Mouse (Mus musculus): Measurements from ENCODE around the gene Esr1.

The Esr1 gene

DNA sequence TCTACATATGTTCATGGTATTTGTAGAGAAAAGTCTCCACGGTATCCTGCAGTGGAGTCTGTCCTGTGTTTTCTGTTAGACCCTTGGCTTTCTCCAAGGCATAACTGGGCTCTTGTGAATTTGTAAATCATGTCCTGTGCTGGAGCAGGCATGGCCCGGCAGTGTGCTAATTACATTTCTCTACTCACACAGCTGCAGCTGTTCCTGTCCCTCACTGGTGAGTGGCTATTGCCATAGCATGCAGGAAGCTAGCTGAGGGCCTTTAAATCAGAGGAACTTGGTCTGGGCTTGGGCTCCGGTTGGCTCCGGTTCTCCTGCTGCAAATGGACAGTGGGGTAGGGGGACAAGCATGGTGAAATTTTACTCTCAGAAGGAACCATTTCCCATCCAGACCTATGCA, 226.7 kb downstream of the Esr1 start:
- DNase-seq (ENCODE audit: low spot score in 2 of 2): no peak

DNA sequence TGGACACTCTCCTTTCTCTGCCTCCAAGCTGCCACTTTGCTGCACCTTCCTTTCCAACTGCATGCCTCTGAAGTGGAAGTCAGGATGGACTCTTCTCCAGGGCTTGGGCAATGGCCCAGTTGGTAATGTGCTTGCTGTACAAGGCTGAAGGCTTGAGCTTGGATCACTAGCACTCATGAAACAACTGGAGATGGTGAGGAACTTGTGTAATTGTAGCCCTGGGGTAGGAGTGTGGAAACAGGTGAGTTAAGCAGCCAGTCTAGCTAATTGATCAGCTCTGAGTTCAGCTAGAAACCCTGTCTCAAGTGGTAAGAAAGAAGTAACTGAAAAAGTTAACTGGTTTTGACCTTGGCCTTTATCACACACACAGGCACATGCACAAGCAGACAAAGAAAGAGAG, 229.6 kb downstream of the Esr1 start:
- no peak for DNase-seq (ENCODE audit: low spot score in 2 of 2)

DNA sequence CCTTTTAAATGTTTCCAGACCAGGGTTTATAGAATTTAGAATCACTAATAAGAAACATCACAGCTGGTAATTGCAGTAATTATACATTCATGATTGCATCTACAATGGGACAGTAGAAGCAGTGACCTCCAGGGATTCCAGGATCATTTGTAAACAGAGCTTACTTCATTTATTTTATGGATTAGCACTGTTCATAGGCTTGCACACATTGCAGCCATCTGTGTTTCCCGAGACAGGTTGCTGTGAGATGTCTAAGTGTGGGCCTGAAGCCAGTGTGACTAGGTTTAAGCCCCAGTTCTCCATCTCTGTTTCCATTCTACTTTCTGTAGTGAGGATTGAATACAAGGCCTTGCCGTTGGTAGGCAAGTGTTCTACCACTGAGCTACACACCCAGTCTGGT, 236.1 kb downstream of the Esr1 start:
- DNase-seq (ENCODE audit: low spot score in 2 of 2): no peak

DNA sequence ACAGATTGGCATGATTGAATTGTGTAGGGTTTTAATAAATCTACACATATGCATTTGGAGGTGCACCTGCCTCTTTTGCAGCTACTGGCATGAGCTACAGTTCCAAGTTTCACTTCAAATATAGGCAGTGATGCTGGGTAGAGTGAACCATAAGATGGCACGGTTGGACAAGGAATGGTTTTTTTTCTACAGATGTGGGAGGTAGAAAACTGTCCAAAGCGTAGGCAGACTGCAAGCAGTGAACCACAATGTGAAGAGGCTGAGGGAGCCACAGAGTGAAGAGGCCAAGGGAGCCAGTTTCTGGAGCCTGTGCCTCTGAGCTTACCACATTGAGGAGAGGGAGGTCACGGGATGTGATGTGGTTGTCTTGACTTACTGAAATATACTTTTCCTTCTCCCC, 238.5 kb downstream of the Esr1 start:
- DNase-seq (ENCODE audit: low spot score in 2 of 2): peak in 1 of 2 experiments; percentile 24

DNA sequence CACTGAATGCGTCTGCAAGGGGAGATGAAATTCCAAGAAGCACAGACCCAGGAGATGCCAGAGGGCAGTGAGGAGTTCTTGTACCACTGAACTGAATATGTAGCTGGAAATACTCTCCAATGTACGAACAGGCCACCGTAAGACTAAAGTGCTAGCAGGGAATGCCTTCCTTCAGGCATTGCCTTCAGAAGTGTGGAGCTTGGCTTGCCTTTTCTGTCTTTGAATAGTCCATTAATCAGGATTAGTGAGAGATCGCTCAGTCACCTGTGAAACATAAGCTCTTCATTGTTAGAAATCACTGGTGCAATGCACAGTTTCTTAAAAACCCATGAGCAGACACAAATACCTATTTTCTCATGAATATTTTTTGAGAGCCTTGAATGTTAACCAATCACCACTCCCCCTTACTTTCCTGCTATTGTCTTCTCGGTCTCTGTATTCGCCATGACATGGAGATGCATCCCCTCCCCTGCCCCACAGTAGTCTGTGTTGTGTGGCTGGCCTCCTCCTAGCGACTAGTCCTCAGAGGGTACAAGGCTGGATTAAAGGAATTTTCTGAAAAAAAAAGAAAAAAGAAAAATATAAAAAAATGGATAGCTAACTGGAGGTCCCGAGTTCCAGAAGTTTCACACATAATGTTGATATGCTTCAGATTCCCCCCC, 263.8 kb downstream of the Esr1 start:
- DNase-seq (ENCODE audit: low spot score in 2 of 2): no peak

DNA sequence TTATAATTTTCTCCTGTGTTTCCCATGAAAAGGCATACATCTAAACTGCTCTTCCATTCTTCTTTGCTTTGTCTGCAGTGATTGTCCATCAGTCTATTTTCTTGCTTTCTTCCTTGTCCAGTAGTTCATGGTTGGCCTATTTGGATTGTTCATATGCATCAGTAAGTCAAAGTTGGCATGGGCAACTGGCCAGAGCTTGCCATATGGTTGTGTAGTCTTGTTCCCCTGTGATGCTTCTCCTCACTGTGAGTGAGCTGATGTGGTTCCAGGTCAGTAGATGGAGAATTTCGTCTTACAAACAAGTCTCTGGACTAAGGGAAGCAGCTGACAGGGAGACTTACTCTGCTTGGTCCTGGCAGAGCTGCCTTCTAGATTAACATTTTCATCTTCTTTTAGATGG, 270.0 kb downstream of the Esr1 start:
- no peak for DNase-seq (ENCODE audit: low spot score in 2 of 2)

DNA sequence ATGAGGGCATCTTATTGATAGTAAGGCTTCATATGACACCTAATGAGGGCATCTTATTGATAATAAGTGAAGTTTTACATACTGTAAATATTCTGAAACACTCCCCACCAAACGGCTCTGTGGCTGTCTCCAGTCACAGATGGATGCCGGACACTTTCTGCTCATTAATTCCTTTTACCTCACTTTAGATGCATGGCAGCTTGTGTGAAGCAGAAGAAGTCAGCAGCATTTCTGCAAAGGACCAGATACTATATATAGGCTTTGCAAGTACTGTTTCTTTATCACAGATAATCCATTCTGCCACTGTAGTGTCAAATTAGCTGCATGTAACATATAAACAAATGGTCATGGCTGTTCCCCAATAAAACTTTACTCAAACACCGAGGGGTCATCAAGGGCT, 274.1 kb downstream of the Esr1 start:
- no peak for DNase-seq (ENCODE audit: low spot score in 2 of 2)

DNA sequence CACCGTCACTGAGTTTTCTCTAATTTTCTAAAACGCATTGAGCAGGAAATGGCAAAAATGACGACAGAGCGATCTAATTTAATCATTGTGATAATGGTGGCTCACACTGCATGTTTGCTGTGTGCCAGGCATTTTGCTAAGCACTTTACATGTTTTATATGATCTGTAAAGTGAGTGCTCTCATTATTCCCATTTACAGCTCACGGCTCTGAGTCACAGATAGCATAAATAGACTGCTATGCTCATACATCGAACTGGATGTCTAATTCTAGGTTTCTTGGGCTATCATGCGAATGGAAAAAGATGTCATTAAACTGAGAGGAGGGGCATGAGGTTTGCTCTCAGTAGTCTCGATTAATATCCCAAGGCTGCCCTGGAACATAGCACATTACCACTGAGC, 274.6 kb downstream of the Esr1 start:
- DNase-seq (ENCODE audit: low spot score in 2 of 2): no peak

DNA sequence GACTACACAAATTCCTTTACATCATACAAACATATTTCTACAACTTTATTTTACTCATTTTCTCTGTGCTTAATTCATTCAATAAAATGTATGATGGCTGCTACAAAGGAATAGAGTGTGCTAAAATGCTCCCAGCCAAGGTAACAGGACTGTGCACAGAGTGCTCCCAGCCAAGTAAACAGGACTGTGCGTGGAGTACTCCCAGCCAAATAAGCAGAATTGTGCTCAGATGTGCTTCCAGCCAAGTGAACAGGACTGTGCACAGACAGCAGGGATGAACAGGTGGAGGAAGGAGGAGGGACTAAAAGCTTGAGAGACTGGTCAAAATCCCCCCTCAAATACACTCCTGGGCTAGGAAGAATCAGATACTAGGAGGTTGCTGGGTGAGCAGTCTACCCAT, 282.1 kb downstream of the Esr1 start:
- DNase-seq (ENCODE audit: low spot score in 2 of 2): no peak

DNA sequence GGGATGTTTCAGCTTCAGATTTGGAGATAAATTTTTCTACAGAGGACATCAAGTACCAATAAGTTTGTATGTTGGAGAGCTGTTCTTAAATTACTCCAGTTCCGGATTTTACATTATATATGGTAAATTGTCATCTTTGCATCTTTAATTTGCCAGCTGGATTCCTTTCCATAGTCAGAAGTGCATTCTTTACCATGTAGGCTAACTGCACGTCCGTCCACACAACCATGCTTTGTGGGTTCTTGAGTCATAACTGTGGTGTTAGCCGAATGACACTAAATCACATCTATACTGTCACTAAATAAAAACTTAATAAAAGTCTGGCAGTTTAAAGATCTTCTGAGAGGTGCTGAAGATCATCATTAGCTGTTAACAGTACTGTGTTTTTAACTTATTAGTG, 286.4 kb downstream of the Esr1 start:
- DNase-seq (ENCODE audit: low spot score in 2 of 2): no peak

DNA sequence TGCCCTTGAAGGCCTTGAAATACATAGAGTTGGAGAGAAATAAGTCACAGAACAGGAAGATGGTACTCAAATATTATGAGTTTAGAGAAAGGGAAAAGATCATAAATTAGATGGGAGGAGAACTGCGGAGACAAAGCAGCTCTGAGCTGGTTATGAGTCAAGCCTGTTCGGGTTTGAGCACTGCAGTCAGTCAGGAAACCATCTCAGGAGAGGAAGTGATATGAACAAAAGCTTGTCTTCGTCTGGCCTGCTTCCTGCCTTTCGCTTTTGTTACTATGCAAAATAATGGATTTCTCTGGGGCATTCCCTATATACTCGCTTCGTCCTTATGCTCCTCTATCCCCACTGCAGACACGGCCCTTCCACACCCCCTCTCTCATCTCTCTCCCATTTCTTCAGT, 288.9 kb downstream of the Esr1 start:
- DNase-seq (ENCODE audit: low spot score in 2 of 2): no peak

DNA sequence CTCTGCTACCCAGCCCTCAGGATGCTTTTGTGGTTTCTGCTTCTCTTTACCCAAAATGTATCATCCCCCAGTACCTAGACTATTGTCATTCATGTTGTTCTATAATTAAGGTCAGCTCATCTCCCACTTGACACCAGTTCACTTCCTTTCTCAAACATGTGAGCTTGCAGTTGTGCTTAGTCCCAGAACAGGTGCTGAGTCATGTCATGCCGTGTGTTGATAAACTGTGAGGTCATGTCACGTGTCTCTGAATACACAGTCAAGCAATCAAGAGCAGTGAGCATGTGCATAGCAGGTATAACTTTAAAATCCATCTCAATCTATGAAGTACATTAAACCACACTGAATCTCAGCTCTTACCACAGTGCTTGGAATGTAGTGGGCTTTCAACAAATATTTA, 297.9 kb downstream of the Esr1 start:
- DNase-seq (ENCODE audit: low spot score in 2 of 2): no peak

DNA sequence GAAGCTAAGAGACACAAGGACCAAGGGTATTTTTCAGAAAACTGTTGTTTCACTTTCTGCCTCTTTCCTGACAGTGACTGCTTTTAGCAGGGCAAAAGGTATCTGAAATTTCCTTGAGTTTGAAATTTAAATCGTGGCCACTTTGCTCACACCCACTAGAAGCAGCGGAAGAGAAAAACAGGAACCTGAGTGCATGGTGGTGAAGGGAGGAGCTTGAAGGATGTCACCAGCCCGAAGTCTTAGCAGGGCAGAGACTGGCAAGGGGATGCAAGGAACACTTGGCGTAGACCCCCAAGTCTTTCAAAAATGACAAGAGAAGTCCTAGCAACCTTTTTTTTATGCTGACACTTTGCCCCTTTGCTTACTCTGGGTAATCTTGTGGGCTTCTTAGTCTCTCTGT, 299.1 kb downstream of the Esr1 start:
- no peak for DNase-seq (ENCODE audit: low spot score in 2 of 2)

DNA sequence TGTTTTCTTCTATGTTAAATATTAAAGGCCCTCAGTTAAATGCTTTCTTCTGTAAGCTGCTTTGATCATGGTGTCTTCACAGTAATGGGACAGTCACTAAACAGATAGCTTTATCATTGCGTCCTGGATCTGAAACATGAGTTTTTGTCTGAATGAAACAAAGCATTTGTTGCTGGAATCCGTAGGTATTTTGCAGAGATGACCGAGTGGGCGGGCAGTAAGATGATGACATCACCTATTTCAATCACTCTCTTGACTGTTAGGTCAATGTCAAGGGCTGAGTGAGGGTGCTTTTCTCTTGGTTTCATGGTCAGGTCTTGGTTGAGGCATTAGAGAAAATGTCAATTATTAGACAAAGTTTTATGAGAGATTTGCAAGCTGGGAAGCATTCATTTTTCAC, 307.7 kb downstream of the Esr1 start:
- DNase-seq (ENCODE audit: low spot score in 2 of 2): no peak

DNA sequence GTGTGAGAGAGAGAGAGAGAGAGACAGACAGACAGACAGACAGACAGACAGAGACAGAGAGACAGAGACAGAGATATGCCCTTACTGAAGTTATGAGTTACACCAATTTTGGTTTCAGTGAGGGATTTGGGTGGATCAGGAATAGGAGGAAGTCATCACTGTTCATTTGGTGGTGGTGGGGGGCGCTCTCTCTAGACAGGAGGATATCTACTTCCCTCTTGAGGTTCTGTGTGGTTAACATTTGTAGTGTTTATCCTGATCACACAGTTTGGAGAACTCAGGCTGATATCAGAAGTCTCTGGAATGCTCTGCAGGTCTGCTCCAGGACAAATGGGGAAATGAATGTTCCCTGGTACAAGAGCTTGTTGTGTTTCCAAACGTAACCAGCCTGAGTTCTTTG, 312.2 kb downstream of the Esr1 start:
- DNase-seq (ENCODE audit: low spot score in 2 of 2): no peak

DNA sequence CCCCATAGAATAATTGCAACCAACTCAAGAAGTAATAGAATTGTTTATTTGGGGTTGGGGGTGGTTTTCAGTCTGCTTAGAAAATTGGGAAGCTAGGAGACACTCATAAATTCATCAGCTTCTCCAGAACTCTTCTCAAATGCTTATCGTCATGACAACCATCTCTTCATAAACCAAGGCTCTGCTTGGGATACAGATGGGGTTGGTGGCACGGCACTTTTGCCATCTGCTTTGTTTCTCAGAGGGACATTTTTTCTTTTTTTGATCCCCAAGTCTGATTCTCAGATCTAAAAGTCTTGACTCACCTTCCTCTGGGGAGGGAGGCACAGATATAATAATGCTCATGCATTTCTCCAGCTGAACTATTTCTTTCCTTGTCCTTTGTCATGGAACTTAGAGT, 313.0 kb downstream of the Esr1 start:
- peak; percentile 13 to 45 for DNase-seq (ENCODE audit: low spot score in 2 of 2)

DNA sequence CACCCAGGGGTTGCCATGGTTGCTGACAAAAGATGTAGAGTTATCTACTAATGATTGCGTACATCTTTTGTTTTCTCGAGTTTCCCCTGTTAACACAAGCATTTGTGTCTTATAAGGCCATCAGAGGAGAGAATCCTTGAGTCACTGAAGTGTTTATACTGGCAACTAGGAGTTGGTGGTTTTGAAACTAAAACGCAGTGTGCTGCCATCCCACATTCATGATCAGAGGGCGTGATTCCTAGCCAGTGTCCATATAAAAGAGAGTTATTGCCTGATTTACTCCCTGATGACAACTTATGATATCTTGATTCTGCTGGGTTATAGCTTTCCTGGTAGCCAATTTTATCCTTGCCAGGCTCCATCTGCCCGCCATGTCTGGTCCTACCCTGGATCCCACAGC, 331.8 kb downstream of the Esr1 start:
- DNase-seq (ENCODE audit: low spot score in 2 of 2): no peak

DNA sequence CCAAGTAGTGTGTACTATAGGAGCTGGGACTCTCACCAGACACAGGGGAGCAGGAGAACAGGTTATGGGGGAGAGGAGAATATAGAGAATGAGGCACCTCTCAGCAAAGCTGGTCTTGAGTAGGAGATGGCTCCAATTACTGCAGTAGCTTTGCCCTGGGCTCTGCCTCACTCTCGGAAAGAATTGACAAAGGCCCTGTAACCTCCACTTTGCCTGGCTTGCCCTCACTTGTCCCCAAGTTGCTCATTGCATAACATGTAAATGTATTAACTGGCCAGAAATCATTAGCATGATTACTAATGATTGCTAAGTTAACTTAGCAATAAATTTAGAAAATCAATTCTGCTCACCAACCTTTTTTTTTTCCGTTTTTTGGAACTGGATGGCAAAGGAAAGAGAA, 333.3 kb downstream of the Esr1 start:
- DNase-seq (ENCODE audit: low spot score in 2 of 2): no peak

DNA sequence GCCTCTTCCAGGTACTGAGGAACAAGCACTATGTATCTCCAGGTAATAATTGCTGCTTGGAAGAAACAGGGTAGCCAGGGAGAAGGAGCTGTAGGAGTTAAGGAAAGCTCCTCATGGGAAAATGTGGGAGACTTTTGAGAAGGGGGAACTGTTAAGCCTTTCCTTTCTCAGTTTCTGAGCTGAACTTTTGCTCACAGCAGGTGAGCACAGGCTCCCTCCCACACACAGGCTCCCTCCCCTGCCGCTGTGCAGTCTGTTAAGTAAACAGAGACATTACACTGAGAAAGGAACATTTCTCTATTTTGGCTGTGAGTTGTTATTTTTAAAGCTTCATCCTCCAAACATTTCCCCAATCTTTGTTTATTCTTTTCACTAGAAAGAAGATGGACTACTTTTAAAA, 354.4 kb downstream of the Esr1 start:
- DNase-seq (ENCODE audit: low spot score in 2 of 2): peak; percentile 13 to 30

DNA sequence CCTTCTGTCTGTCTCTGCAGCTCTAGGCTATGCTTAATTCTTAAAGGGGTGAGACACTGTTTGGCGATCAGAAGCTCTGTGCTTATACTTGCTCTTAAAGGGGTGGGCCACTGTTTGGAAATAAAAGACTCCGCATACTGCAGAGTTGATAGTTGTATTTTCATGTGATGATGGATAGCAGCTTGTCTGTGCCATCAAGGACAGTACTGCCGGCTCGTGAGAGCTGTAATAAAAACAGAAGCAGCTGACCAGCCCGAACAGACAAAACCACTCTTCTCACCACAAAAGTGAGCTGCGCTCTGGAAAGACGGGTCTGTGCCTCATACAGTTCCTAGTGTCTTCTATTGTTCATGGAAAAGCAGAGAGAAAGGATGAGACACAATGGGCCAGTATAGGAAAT, 359.8 kb downstream of the Esr1 start:
- no peak for DNase-seq (ENCODE audit: low spot score in 2 of 2)

DNA sequence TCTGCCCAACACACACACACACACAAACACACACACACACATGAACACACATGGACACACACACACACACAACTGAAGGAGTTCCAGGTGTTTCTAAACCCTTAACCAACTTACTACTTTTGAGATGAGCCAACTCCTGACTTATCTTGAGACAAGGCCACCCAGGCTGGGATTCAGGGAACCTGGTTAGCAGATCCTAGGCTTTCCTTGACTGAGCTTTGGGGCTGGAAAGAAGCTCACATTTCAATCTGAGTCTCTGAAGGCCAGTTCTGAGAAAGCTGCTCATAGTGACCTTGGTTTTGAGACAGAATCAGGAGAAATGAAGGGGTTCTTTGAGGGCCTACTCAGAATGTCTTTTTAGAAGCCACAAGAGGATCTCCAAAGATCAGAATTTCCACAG, 360.2 kb downstream of the Esr1 start:
- no peak for DNase-seq (ENCODE audit: low spot score in 2 of 2)

DNA sequence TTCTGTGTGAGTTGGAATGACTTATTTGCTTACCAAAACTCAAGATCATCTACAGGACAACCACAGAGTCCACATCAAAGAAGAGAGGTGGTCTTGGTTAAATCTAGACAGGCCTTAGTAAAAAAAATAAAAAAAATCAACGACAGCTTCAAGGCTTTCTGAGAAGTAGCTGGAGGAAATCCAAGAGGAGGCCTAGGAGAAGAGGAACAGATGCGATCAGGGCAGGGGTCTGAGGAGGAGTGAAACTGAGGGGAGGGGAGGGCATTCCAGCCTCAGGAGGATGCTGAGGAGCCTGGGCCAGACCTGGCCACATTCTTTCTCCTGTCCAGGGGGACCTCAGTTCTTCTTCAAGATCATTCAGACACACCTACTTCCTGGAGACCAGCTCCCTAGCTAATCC, 360.6 kb downstream of the Esr1 start:
- no peak for DNase-seq (ENCODE audit: low spot score in 2 of 2)

DNA sequence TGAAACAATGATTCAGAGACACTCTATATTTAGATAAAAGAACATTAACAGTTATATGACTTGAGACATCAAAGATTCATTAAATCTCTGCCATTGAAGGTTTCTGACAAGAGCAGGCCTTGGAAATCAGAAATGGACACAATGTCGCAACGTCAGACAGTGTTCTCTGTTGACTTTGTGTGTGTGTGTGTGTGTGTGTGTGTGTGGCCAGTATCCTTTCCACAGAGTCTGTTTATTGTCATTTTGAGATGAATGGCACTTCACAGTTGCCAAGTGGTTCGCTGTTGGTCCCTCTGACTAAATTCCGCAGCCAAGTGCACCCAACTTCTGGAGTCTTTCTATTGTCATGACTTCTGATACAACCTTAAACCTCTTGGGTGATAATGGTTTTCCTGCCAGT, 362.9 kb downstream of the Esr1 start:
- no peak for DNase-seq (ENCODE audit: low spot score in 2 of 2)

DNA sequence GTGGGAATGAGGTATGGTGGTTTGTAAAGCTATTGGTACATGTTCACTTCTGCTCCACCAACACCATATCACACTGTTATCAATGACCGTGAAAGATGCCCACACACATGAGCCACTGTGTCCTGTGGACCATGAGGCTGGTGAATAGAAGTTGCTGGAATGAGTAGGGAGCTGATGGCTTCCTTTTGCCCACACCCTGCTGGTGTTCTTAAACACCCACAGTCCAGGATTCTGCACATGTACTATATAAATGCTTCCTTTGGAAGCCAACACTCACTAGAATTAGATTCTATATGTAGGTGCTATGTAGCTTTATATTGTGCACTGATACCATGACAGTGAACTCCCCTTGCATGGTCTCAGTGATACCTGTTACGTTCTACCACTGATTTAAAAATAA, 365.2 kb downstream of the Esr1 start:
- no peak for DNase-seq (ENCODE audit: low spot score in 2 of 2)

DNA sequence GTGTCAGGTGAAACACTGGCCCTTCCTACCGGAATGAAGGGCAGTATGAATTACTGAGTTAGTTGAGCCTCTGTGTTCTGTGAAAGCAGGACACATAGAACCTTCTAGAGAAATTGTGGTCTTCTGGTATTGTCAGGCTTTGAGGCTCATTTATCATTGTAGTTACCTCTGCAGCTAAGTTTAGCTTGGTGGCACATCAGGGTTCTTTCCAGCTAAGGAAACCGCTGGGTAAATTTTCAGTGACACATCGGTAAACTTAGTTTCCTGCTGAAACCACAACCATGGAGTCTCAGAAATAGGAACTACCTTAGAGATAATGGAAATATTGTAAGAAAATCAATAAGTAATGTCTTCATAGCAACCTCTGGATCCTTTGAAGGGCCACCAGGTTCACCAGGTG, 366.0 kb downstream of the Esr1 start:
- no peak for DNase-seq (ENCODE audit: low spot score in 2 of 2)

All from left cerebral cortex, adult 9 months (tissue).